Mouse (Mus musculus): ENCODE measurements around the gene Aco2. TPM values are rescaled to one million over a fixed set of nuclear protein-coding genes. Genes with fewer than 3 reads are reported as not detected.
A peak's percentile ranks its signal among the peaks of the same experiment; 100 is the strongest.

The Aco2 gene
- polyA plus RNA-seq, 1 experiment from 2014 or later, result 636 TPM

GRCm38 (mm10) chr15:81835007-81835880, 36.9 kb upstream of the Aco2 start:
- Histone ChIP-seq H3K27me3 (no peaks in the 10 kb centered on the region), H3K4me1 (replicated peaks) (peaks cover 79% of the 10 kb centered on the region), H3K27ac (peak overlapping the region; percentile 83), H3K4me2 (no peak overlapping the region), H3K36me3 (no peaks in the 10 kb centered on the region), H3K9ac (peak overlapping the region; percentile 48), H3K4me3 (no peak overlapping the region), H3K9me3 (replicated peaks) (no peaks in the 10 kb centered on the region)
- WGBS, result 77% methylated on average over 10 of the region's 10 CpGs
- ATAC-seq (replicated peaks; ENCODE audit: insufficient number of reproducible peaks, insufficient read depth, low FRiP score, low read depth), result no peak

DNA sequence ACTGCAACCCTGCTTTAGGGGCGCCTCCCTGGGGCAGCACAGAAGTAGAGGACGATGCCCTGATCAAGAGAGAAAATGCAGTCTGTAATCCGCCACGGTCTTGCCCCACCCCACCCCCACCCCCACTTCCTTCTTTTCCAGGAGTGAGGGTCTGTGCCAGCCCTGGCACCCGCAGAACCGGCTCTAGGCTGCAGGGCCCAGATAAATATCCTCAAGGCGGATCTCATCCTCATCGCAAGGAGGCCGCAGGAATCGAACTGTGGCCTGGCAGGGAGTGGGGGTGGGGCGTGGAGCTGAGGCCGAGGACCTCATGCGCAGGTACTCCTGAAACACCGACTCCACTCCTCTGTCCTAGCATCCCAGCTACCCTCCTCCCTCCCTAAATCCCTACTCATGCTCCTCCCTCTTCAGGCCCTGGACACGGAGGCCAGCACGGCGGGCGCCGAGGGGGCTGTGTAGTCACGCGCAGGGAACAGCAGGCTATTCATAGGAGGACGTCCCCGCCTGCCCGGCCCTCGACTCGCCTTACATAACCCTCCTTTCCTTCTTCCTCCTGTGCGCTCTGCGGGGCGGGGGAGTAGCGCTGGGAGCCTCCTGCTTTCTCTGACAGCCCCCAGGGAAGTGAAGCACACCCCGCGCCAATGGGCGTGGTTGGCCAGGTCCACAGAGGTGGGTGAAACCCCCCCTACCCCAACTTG, 35.8 kb upstream of the Aco2 start:
- peak overlapping the region; percentile 74 for H3K27ac ChIP-seq
- peak; percentile 84 for ATAC-seq (replicated peaks; ENCODE audit: insufficient number of reproducible peaks, insufficient read depth, low FRiP score, low read depth)

DNA sequence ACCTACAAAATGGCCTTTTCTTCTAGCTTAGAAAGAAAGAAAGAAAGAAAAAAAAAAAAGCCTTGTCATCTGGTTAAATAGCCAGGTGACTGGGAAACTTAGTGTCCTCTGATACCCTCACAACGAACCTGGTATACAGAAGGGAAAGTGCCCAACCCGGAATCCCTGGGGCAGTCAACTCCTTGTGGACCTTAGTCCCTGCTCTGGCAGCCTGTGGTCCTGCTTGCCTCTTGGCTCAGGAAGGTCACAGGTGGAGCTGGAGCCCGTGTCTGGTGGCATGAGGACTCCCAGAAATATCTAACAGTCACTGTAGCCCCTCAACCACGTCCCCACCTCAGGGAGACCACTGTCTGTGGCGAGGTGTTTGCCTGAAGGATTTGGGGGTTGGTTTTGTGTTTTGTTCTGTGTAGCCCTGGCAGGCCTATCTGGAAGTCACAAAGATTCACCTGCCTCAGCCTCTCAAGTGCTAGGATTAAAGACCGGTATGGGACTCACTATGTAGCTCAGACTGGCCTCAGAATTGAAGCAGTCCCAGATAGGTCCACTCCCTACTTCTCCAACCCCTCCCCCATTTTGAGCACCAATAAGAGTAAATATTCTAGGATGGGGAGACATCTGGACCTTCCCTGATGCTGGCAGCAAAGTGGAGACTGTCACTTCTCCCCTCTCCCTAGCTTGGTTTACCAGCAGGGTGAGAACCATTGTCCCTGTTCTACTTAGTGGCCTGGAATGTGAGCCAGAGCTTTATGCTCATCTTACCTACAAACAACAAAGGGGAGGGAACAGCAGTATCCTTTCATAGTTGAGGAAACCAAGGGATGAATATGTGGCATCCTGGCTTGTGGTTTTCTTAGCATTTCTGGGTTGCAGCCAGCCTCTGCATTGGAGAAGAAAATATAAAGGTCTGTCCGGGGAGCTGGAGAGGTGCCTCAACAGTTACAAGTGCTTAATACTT, 34.9 kb upstream of the Aco2 start:
- H3K27ac ChIP-seq, result peak overlapping the region; percentile 74
- no peak overlapping the region; the same call in 1 of the 2 replicates for H3K4me3 ChIP-seq
- 62% methylated on average over 7 of the region's 7 CpGs for WGBS
- no peaks in the 10 kb centered on the region for H3K27me3 ChIP-seq
- H3K9ac ChIP-seq, result peak overlapping the region; percentile 48; the same call in 1 of the 2 replicates
- no peak for ATAC-seq (replicated peaks; ENCODE audit: insufficient number of reproducible peaks, insufficient read depth, low FRiP score, low read depth)
- no peaks in the 10 kb centered on the region for H3K36me3 ChIP-seq
- H3K9me3 ChIP-seq (replicated peaks), result no peaks in the 10 kb centered on the region
- H3K4me2 ChIP-seq, result peak overlapping the region; percentile 64
- peaks cover 73% of the 10 kb centered on the region for H3K4me1 ChIP-seq (replicated peaks)

More for the DNA sequence above, 35.8 kb upstream of the Aco2 start:
- Histone ChIP-seq H3K4me1 (replicated peaks) (peaks cover 77% of the 10 kb centered on the region), H3K9me3 (replicated peaks) (no peaks in the 10 kb centered on the region), H3K4me2 (peak overlapping the region; percentile 64), H3K36me3 (no peaks in the 10 kb centered on the region), H3K27me3 (no peaks in the 10 kb centered on the region), H3K9ac (peak overlapping the region; percentile 48), H3K4me3 (peak overlapping the region; percentile 40)
- 4% methylated on average over 30 of the region's 33 CpGs for WGBS

DNA sequence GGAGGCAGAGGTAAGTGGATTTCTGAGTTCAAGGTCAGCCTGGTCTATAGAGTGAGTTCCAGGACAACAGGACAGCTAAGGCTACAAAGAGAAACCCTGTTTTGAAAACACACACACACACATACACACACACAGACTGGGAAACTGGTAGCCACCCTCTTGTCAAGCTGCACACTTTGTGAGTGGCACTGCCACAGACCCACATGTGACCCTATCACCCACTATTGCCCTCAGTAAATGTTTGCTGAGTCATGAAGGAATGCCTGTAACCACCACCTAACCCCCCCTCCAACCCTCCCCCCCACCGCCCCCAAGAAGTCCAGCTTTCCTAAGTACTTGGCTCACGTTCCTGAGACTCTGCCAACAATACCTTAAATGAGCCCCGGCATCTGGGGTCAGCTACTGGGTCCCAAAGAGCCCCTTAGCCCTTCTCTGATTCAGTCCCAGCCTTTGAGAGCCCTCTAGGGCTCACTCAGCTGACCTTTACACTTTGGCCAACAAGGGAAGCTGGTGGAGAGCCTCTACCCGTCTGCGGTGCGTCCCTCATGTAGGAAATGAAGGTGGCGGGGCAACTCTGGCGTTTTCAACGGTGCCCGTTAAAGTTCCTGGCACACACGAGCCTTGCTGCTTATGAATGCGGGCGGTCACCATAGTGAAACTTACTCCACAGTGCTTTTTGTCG, 33.4 kb upstream of the Aco2 start:
- H3K36me3 ChIP-seq, result no peaks in the 10 kb centered on the region
- H3K4me1 ChIP-seq (replicated peaks), result peaks cover 64% of the 10 kb centered on the region
- H3K4me3 ChIP-seq, result no peak overlapping the region
- no peak overlapping the region for H3K9ac ChIP-seq
- no peak overlapping the region for H3K4me2 ChIP-seq
- no peak for ATAC-seq (replicated peaks; ENCODE audit: insufficient number of reproducible peaks, insufficient read depth, low FRiP score, low read depth)
- H3K27ac ChIP-seq, result peak overlapping the region; percentile 89
- no peaks in the 10 kb centered on the region for H3K27me3 ChIP-seq
- WGBS, result 61% methylated on average over 14 of the region's 14 CpGs
- no peaks in the 10 kb centered on the region for H3K9me3 ChIP-seq (replicated peaks)

DNA sequence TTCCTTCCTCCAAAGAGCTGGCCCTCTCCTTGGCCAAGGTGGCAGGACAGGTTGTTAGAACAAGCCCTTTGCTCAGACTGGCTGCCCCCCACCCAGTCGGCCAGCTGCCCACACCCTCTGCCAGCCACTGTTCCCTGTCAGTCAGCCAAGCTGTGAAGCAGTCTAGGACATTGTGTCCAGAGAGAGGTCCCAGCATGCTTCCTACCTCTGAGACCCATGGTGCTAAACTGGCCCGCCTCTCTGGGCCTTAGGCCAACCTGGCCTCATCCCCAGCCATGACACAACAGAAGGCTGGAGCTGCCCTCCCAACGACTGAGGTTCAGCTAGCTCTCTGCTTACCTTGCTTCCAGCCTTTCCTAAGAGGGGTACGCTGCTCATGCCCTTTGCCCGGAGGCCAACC, 32.5 kb upstream of the Aco2 start:
- H3K27ac ChIP-seq, result peak overlapping the region; percentile 89
- H3K9ac ChIP-seq, result peak overlapping the region; percentile 33; the same call in 1 of the 2 replicates
- no peaks in the 10 kb centered on the region for H3K9me3 ChIP-seq (replicated peaks)
- H3K36me3 ChIP-seq, result no peaks in the 10 kb centered on the region
- no peaks in the 10 kb centered on the region for H3K27me3 ChIP-seq
- peaks cover 55% of the 10 kb centered on the region for H3K4me1 ChIP-seq (replicated peaks)
- H3K4me3 ChIP-seq, result no peak overlapping the region
- 0 out of 2 replicates have a peak overlapping the region, but pooled peaks have one; percentile 10 for H3K4me2 ChIP-seq
- WGBS, result 39% methylated on average over 5 of the region's 5 CpGs
- ATAC-seq (replicated peaks; ENCODE audit: insufficient number of reproducible peaks, insufficient read depth, low FRiP score, low read depth), result peak; percentile 87

DNA sequence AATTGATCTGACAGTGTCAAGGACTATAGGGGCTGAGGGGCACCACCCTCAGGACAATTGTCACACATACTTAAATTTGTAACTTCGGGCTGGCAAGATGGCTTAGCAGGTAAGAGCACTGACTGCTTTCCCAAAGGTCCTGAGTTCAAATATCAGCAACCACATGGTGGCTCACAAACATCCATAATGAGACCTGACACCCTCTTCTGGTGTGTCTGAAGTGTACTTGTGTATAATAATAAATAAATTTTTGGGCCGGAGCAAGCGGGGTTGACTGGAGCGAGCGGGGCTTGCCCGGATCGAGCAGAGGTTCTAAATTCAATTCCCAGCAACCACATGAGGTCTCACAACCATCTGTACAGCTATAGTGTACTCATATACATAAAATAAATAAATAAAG, 31.8 kb upstream of the Aco2 start:
- Histone ChIP-seq H3K36me3 (no peaks in the 10 kb centered on the region), H3K27ac (peak overlapping the region; percentile 89), H3K27me3 (no peaks in the 10 kb centered on the region), H3K4me2 (no peak overlapping the region), H3K9ac (no peak overlapping the region), H3K4me1 (replicated peaks) (peaks cover 51% of the 10 kb centered on the region), H3K9me3 (replicated peaks) (no peaks in the 10 kb centered on the region), H3K4me3 (no peak overlapping the region)
- WGBS, result 91% methylated on average over 7 of the region's 7 CpGs
- no peak for ATAC-seq (replicated peaks; ENCODE audit: insufficient number of reproducible peaks, insufficient read depth, low FRiP score, low read depth)

- Histone ChIP-seq H3K9me3 (replicated peaks) (no peaks in the 10 kb centered on the region), H3K36me3 (peaks cover 1% of the 10 kb centered on the region; the same call in 1 of the 2 replicates), H3K27me3 (no peaks in the 10 kb centered on the region), H3K4me1 (replicated peaks) (peaks cover 38% of the 10 kb centered on the region), H3K4me3 (no peak overlapping the region), H3K9ac (no peak overlapping the region), H3K27ac (no peak overlapping the region), H3K4me2 (no peak overlapping the region)
- 82% methylated on average over 7 of the region's 7 CpGs for WGBS
- no peak for ATAC-seq (replicated peaks; ENCODE audit: insufficient number of reproducible peaks, insufficient read depth, low FRiP score, low read depth)
Measured at GRCm38 (mm10) chr15:81842275-81842674, 29.8 kb upstream of the Aco2 start.

- WGBS, result 70% methylated on average over 5 of the region's 5 CpGs
- Histone ChIP-seq H3K4me1 (replicated peaks) (peaks cover 26% of the 10 kb centered on the region), H3K27me3 (no peaks in the 10 kb centered on the region), H3K9me3 (replicated peaks) (no peaks in the 10 kb centered on the region), H3K36me3 (peaks cover 20% of the 10 kb centered on the region), H3K27ac (peak overlapping the region; percentile 29; the same call in 1 of the 2 replicates), H3K4me3 (no peak overlapping the region), H3K9ac (no peak overlapping the region), H3K4me2 (no peak overlapping the region)
- ATAC-seq (replicated peaks; ENCODE audit: insufficient number of reproducible peaks, insufficient read depth, low FRiP score, low read depth), result no peak
Measured at GRCm38 (mm10) chr15:81845033-81845625, 27.0 kb upstream of the Aco2 start.

DNA sequence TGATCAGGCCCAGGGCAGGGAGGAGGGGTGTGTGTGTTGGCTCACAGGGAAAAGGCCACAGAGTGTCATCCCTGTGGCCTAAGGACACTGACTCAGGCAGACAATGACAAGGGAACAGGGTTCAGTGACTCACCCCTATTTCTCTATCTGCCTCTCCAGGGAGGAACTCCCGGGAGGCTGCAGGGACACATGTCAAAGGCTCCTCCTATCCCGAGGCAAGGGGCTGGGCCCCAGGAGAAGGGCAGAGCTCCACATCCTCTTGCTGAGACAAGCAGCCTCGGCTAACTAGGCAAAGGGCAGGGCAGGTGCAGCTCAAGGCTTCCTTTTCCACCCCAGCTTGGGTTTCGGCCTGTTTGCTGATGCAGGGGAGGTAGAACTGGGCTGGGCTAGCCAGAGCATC, 26.4 kb upstream of the Aco2 start:
- Histone ChIP-seq H3K4me1 (replicated peaks) (peaks cover 24% of the 10 kb centered on the region), H3K9me3 (replicated peaks) (no peaks in the 10 kb centered on the region), H3K4me3 (no peak overlapping the region), H3K36me3 (peaks cover 25% of the 10 kb centered on the region), H3K9ac (no peak overlapping the region), H3K4me2 (no peak overlapping the region), H3K27ac (peak overlapping the region; percentile 29; the same call in 1 of the 2 replicates), H3K27me3 (no peaks in the 10 kb centered on the region)
- peak; percentile 33; the same call in 1 of the 2 replicates for ATAC-seq (replicated peaks; ENCODE audit: insufficient number of reproducible peaks, insufficient read depth, low FRiP score, low read depth)
- 23% methylated on average over 4 of the region's 4 CpGs for WGBS

GRCm38 (mm10) chr15:81846755-81847154, 25.4 kb upstream of the Aco2 start:
- WGBS, result 77% methylated on average over 9 of the region's 9 CpGs
- peaks cover 25% of the 10 kb centered on the region for H3K4me1 ChIP-seq (replicated peaks)
- no peak overlapping the region for H3K4me3 ChIP-seq
- no peaks in the 10 kb centered on the region for H3K9me3 ChIP-seq (replicated peaks)
- H3K27me3 ChIP-seq, result no peaks in the 10 kb centered on the region
- H3K36me3 ChIP-seq, result peaks cover 36% of the 10 kb centered on the region
- H3K4me2 ChIP-seq, result no peak overlapping the region
- ATAC-seq (replicated peaks; ENCODE audit: insufficient number of reproducible peaks, insufficient read depth, low FRiP score, low read depth), result no peak
- H3K27ac ChIP-seq, result no peak overlapping the region
- no peak overlapping the region for H3K9ac ChIP-seq
